Mouse (Mus musculus) kidney, postnatal 0 days (tissue): ENCODE data around the gene Gm10972. TPM values are rescaled to one million over a fixed set of nuclear protein-coding genes. Genes with fewer than 3 reads are reported as not detected.
"Not testable (repeated sequence)": the region's sequence is repeated elsewhere in the genome, so short reads cannot be mapped to it uniquely, and the experiment has no call there.

Experiments
- ATAC-seq: fragments of 200-750 bp; cut with Nextera tagmentation; replicated peaks from 2 replicates; pipeline ENCODE4 v1.8.0; 2017; ENCODE audit warnings: low read depth, moderate number of reproducible peaks, moderate TSS enrichment, moderate library complexity; ENCODE audit not compliant: low FRiP score
- DNase-seq: peaks from one replicate; pipeline ENCODE4 v3.0.0-alpha.2; 2016; ENCODE audit warnings: low spot score
- H3K27ac ChIP-seq: fragments of 300-500 bp; sonication (generic); 2 replicates; pipeline ENCODE4 v1.5.1; 2014; ENCODE audit warnings: mild to moderate bottlenecking
- H3K27me3 ChIP-seq: fragments of 300-500 bp; sonication (generic); 2 replicates; pipeline ENCODE4 v1.6.1; 2014; ENCODE audit warnings: low read length, mixed read lengths; ENCODE audit not compliant: insufficient read depth
- H3K36me3 ChIP-seq: fragments of 300-500 bp; sonication (generic); 2 replicates; pipeline ENCODE4 v1.6.1; 2014; ENCODE audit warnings: low read length, mixed read lengths; ENCODE audit not compliant: insufficient read depth
- H3K4me1 ChIP-seq: fragments of 300-500 bp; sonication (generic); replicated peaks from 2 replicates; pipeline ENCODE4 v1.6.1; 2014; ENCODE audit warnings: antibody characterized with exemption, low read length, mixed read lengths; ENCODE audit not compliant: insufficient read depth
- H3K4me2 ChIP-seq: fragments of 300-500 bp; sonication (generic); 2 replicates; pipeline ENCODE4 v1.6.1; 2014; ENCODE audit warnings: mild to moderate bottlenecking, low read length, moderate library complexity, mixed read lengths
- H3K4me3 ChIP-seq: fragments of 300-500 bp; sonication (generic); replicated peaks from 2 replicates; pipeline ENCODE4 v1.5.1; 2014; ENCODE audit warnings: low read depth, low read length
- H3K9ac ChIP-seq: fragments of 300-500 bp; sonication (generic); 2 replicates; pipeline ENCODE4 v1.6.1; 2014; ENCODE audit warnings: low read depth, low read length
- H3K9me3 ChIP-seq: fragments of 300-500 bp; sonication (generic); replicated peaks from 2 replicates; pipeline ENCODE4 v1.6.1; 2016; ENCODE audit warnings: low read length, inconsistent platforms, mixed read lengths
- CTCF ChIP-seq: IDR thresholded peaks from 2 replicates; pipeline ENCODE4 v1.5.1; 2016; ENCODE audit warnings: antibody characterized with exemption, low read depth, mild to moderate bottlenecking, moderate library complexity
- WGBS: fragments of 180-500 bp; shearing (Covaris S2); extraction: QIAGEN DNeasy Blood & Tissue Kit; methylation state at CpG from one replicate; pipeline ENCODE4 v1.1.7; 2014; 5-methylcytosine and 5-hydroxymethylcytosine counted together
- polyA plus RNA-seq: library from polyadenylated mRNA; unstranded; fragments of >200 nt; fragmentation: Nextera tagmentation; extraction: Ambion mirVana; gene quantifications from 2 replicates; pipeline ENCODE4 v1.2.1, GENCODE M21; 2015

Gm10972 gene
- polyA plus RNA-seq, 1 experiment from 2014 or later: not detected

GRCm38 (mm10) chr3:94622550-94622949 lies 20.4 kb upstream of the Gm10972 start:
- H3K4me1 ChIP-seq: no peaks in the 10 kb centered on the region
- ATAC-seq (no peak), DNase-seq (no peak)
- no peak overlapping the region for H3K4me3 ChIP-seq
- H3K36me3 ChIP-seq: no peaks in the 10 kb centered on the region
- TF ChIP-seq CTCF: no peak
- no peaks in the 10 kb centered on the region for H3K9me3 ChIP-seq
- H3K27me3 ChIP-seq: no peaks in the 10 kb centered on the region
- H3K27ac ChIP-seq: no peak overlapping the region
- 95% methylated on average over 10 of the region's 10 CpGs for WGBS
- H3K4me2 ChIP-seq: no peak overlapping the region
- no peak overlapping the region for H3K9ac ChIP-seq

- Histone ChIP-seq H3K4me2 (no peak overlapping the region), H3K9ac (no peak overlapping the region), H3K27ac (no peak overlapping the region), H3K9me3 (no peaks in the 10 kb centered on the region), H3K36me3 (no peaks in the 10 kb centered on the region), H3K27me3 (no peaks in the 10 kb centered on the region), H3K4me1 (no peaks in the 10 kb centered on the region), H3K4me3 (no peak overlapping the region)
- DNase-seq (no peak), ATAC-seq (no peak)
- WGBS: 85% methylated on average over 4 of the region's 4 CpGs
- TF ChIP-seq CTCF: no peak
Observed at GRCm38 (mm10) chr3:94624281-94624680, 18.6 kb upstream of the Gm10972 start.

- WGBS: 89% methylated on average over 5 of the region's 5 CpGs
- Histone ChIP-seq H3K36me3 (no peaks in the 10 kb centered on the region), H3K9me3 (no peaks in the 10 kb centered on the region), H3K4me2 (no peak overlapping the region), H3K4me1 (no peaks in the 10 kb centered on the region), H3K27ac (no peak overlapping the region), H3K27me3 (no peaks in the 10 kb centered on the region), H3K9ac (no peak overlapping the region), H3K4me3 (no peak overlapping the region)
- TF ChIP-seq CTCF: no peak
- ATAC-seq (no peak), DNase-seq (no peak)
Observed at GRCm38 (mm10) chr3:94628712-94629111, 14.2 kb upstream of the Gm10972 start.

- Histone ChIP-seq H3K9me3 (no peaks in the 10 kb centered on the region), H3K36me3 (no peaks in the 10 kb centered on the region), H3K4me2 (no peak overlapping the region), H3K27ac (no peak overlapping the region), H3K27me3 (no peaks in the 10 kb centered on the region), H3K4me3 (no peak overlapping the region), H3K9ac (no peak overlapping the region), H3K4me1 (no peaks in the 10 kb centered on the region)
- WGBS: 71% methylated on average over 3 of the region's 3 CpGs
- DNase-seq: no peak
- ATAC-seq: no peak
- no peak for TF ChIP-seq CTCF
Observed at GRCm38 (mm10) chr3:94629876-94630275, 13.0 kb upstream of the Gm10972 start.

DNA sequence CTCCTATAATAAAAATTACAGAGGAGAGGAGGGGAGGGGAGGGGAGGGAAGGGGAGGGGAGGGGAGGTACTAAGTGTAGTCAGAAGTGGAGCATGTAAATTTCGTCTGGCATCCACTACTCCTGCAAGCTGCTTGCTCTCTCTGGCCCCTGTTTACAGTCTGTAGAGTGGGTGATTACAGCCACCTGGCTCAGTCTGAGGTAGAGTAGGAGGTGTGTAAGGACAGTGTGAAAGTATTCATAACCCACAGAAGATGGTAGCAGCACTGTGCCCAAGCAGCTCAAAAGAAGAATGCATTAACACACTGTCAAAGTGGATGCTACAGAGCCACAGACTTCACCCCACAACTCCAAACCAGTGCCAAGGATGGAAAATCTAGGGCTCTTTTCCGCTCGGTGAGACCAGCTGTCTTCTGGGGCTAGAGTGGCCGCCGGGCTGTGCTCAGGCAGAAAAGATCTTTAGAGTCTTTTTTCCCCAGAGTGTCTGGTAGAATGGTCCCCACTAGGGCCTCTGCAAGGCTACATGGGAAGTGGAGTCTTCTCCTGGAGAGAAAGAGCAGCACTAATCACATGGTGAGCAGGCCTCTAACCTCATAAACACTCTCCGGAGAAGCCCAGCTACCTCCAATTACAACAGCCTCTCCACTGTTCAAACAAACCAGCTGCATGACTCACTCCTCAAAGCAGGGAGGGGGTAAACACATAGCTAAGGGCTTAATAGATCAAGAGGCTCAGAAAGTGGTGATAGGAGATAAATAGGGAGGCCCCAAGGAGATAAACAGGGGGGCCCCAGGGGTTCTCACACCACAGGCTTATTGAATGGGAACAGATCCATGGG lies 6.1 kb downstream of the Gm10972 start:
- Histone ChIP-seq H3K4me3 (no peak overlapping the region), H3K9ac (no peak overlapping the region), H3K27me3 (no peaks in the 10 kb centered on the region), H3K27ac (no peak overlapping the region; the same call in 1 of the 2 replicates), H3K4me1 (peaks cover 7% of the 10 kb centered on the region; the same call in 1 of the 2 replicates), H3K9me3 (no peaks in the 10 kb centered on the region), H3K4me2 (no peak overlapping the region), H3K36me3 (no peaks in the 10 kb centered on the region)
- ATAC-seq (peak; percentile 71), DNase-seq (peak; percentile 61)
- TF ChIP-seq CTCF: no peak
- WGBS: 32% methylated on average over 6 of the region's 6 CpGs

DNA sequence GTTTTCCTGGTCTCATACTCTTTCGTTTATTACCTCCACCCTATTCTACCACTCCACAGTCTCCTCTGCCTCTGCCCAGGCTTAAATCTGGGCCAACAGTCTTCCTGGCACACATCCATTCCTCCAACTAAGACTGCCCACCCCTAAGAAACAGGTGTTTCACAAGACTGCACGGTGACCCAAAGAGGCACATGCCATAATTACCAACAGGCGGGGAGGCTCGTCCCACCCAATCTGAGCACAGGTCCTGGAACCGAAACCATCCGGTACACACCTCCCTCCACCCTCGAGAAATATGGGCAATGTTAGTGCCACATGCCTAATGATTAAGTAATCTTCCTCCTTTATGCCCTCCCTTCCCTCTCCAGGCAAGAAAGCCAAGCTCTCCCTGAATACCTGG lies 7.5 kb downstream of the Gm10972 start:
- Histone ChIP-seq H3K27ac (no peak overlapping the region), H3K4me3 (no peak overlapping the region), H3K27me3 (no peaks in the 10 kb centered on the region), H3K4me1 (peaks cover 7% of the 10 kb centered on the region; the same call in 1 of the 2 replicates), H3K9ac (no peak overlapping the region), H3K36me3 (no peaks in the 10 kb centered on the region), H3K9me3 (no peaks in the 10 kb centered on the region), H3K4me2 (no peak overlapping the region)
- 63% methylated on average over 7 of the region's 7 CpGs for WGBS
- no peak for TF ChIP-seq CTCF
- ATAC-seq (no peak), DNase-seq (no peak)

- 65% methylated on average over 1 of the region's 1 CpGs for WGBS
- not testable (repeated sequence) for H3K9ac ChIP-seq, H3K27ac ChIP-seq, H3K4me1 ChIP-seq, ATAC-seq, H3K9me3 ChIP-seq, H3K4me2 ChIP-seq, DNase-seq, H3K27me3 ChIP-seq, H3K36me3 ChIP-seq, H3K4me3 ChIP-seq
Observed at GRCm38 (mm10) chr3:94653967-94654366, 11.1 kb downstream of the Gm10972 start.

DNA sequence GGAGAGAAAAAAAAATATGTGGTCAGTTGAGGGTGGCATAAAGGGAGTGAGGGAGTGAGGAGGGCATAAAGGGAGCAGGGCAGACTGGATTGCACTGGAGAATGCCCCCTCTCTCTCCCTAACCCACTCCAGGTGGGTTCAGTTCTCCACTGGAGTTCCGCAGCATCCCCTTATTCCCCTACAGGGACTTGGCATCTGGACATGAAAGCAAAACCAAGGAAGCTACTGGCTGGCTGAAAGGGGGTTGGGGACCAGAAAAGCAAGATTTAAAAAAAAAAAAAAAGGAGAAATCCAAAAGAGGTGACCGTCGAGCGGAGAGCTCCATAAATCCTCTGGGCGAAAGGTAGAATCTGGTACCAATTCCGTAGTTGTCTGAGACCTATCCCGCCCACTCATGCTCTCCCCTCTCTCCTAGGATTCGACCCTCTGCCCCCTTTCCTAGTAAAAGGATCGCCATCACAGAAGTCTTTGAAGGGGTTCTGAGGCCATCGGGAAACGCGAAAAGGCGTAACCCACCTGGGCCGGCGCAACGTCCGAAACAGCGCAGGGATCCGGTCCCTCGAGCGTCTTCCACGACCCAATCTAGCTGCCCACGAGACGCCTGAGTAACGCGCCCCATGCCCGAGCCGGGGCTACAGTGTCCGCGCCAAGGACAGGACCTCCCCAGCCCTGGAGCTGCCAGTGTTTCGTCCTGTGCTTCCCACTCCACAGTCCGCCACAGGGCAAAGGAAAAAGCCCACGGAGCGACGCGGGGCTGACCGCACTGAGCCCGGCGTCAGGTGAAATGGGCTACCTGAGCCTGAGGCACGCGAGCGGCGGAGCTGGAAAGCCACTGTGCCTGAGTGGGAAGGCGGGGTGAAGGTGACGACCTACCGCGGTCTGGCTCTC lies 15.2 kb downstream of the Gm10972 start:
- ATAC-seq, H3K36me3 ChIP-seq, H3K27ac ChIP-seq, H3K27me3 ChIP-seq, H3K9me3 ChIP-seq, H3K4me1 ChIP-seq, DNase-seq: not testable (repeated sequence)
- WGBS: 2% methylated on average over 23 of the region's 47 CpGs
- Histone ChIP-seq H3K4me2 (peak overlapping the region; percentile 67), H3K4me3 (peak overlapping the region; percentile 39), H3K9ac (peak overlapping the region; percentile 56; the same call in 1 of the 2 replicates)

DNA sequence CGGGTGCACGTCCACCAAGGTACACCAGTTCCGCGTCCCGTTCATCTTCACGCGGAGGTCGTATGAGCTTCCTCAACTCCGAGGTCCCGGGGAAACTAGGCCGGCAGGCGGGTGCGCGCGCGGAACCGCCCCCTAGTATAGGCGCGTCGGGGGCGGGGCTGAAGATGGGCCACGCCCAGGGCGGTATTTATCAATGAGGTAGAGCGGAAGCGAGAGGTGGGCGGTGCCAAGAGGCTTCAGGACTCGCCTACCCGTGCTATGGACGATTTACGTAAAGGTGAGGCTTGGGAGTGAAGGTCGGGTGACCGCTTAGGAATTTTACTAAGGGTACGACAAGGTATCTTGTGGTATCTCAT lies 15.8 kb downstream of the Gm10972 start, which contains the start of gene Tuft1:
Gene Tuft1 (minus strand): TSS at position 133 of the 356 bp plus-strand sequence.
- not testable (repeated sequence) for H3K27me3 ChIP-seq, H3K36me3 ChIP-seq, H3K9me3 ChIP-seq, H3K4me1 ChIP-seq, DNase-seq
- Histone ChIP-seq H3K9ac (peak within 1 kb of the TSS; percentile 56; the same call in 1 of the 2 replicates), H3K4me2 (peak within 1 kb of the TSS; percentile 67), H3K4me3 (peak within 1 kb of the TSS; percentile 39), H3K27ac (peak within 1 kb of the TSS; percentile 73; the same call in 1 of the 2 replicates)
- under 1% methylated on average over 21 of the region's 33 CpGs for WGBS
- peak; percentile 93 for ATAC-seq
